Mouse (Mus musculus) macrophage (primary cell): ENCODE results near the gene Atp9a. TPM values are rescaled to one million over a fixed set of nuclear protein-coding genes. Genes with fewer than 3 reads are reported as not detected.

Experiments
- H3K27ac ChIP-seq: fragments of 350-480 bp; formaldehyde crosslinking; 2 replicates; pipeline ENCODE4 v1.9.0; 2021
- H3K36me3 ChIP-seq: fragments of 350-480 bp; formaldehyde crosslinking; 2 replicates; pipeline ENCODE4 v1.9.0; 2021; ENCODE audit errors: inconsistent target
- H3K4me3 ChIP-seq: fragments of 350-480 bp; formaldehyde crosslinking; 2 replicates; pipeline ENCODE4 v1.9.0; 2021; ENCODE audit errors: inconsistent target
- H3K79me2 ChIP-seq: fragments of 350-480 bp; formaldehyde crosslinking; 2 replicates; pipeline ENCODE4 v1.9.0; 2021; ENCODE audit errors: inconsistent target
- WGBS: methylation state at CpG from one replicate; pipeline ENCODE4 v1.1.7; 2026; ENCODE audit warnings: inconsistent platforms; ENCODE audit not compliant: missing documents; 5-methylcytosine and 5-hydroxymethylcytosine counted together
- polyA plus RNA-seq: library from polyadenylated mRNA; stranded (reverse); fragments of 250-400 nt; gene quantifications from 3 replicates; pipeline ENCODE4 v1.2.4, GENCODE M21; 2018; ENCODE audit warnings: inconsistent platforms
- total RNA-seq, 78 experiments: library from RNA; depleted of rRNA; stranded (reverse); fragments of 250-400 nt; gene quantifications; 1 replicate in 9 of 78; 2 replicates in 24 of 78; 3 replicates in 43 of 78; 4 replicates in 2 of 78; pipeline ENCODE4 v1.2.4; 2018; ENCODE audit warnings: inconsistent platforms in 56 of 78

Atp9a gene
- 1 to 10 TPM in 5 of 26 experiments, under 1 TPM in 15, not detected in 6; 0.12 to 2.8 (median 0.45) TPM for total RNA-seq (2018; cell fraction: chromatin; rRNA removed)
- 1 to 10 TPM in 19 of 26 experiments, under 1 TPM in 7; 0.61 to 1.7 (median 1.1) TPM for total RNA-seq (2018; cell fraction: cytosol; rRNA removed)
- total RNA-seq (2018; cell fraction: nucleus; rRNA removed), result 1 to 10 TPM in 10 of 26 experiments, under 1 TPM in 12, not detected in 4; 0.16 to 2.2 (median 0.87) TPM
- 0.39 to 0.76 TPM (median 0.56 TPM) in 3 replicates for polyA plus RNA-seq

DNA sequence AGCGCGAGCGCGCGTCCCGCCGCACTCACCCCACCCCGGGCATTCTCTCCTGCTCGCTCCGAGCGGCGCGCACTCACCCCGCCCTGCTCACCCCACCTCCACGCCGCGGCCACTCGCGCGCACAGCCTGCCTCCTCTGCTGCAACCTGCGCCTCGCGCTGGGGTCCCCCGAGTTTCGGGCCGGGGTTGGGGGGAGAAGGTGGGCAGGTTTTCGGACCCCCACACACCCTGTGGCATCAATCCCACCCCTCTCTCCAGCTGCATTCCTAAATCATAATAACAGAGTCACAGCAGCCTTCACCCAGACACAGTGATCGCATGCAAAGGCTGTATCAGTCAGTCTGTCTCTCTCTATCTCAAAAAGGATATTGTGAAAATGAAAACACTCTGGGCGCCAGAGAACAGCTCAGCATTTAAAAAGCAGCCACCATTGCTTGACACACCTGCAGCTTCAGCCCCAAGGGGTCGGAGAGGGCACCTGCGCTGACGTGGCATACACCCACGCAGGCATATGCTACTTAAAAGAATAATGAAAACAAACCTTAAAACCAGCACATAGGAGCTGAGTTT, at the start of gene Atp9a:
Atp9a (minus strand) TSS at position 351 of the 569 bp plus-strand sequence.
- Histone ChIP-seq H3K36me3 (no peaks in the 10 kb centered on the region), H3K79me2 (no peaks in the 10 kb centered on the region), H3K27ac (no peak within 1 kb of the TSS), H3K4me3 (no peak within 1 kb of the TSS)
- WGBS, result 11% methylated on average over 22 of the region's 33 CpGs

- Histone ChIP-seq H3K36me3 (no peaks in the 10 kb centered on the region), H3K79me2 (no peaks in the 10 kb centered on the region), H3K27ac (no peak overlapping the region), H3K4me3 (no peak overlapping the region)
- WGBS, result 84% methylated on average over 4 of the region's 4 CpGs
Observed at GRCm38 (mm10) chr2:168791115-168791802, 49.0 kb upstream of the Atp9a start.

GRCm38 (mm10) chr2:168786174-168786573, 44.0 kb upstream of the Atp9a start:
- H3K4me3 ChIP-seq, result no peak overlapping the region
- no peaks in the 10 kb centered on the region for H3K79me2 ChIP-seq
- H3K27ac ChIP-seq, result no peak overlapping the region
- WGBS, result 97% methylated on average over 7 of the region's 9 CpGs
- H3K36me3 ChIP-seq, result no peaks in the 10 kb centered on the region

- WGBS, result 87% methylated on average over 9 of the region's 9 CpGs
Observed at GRCm38 (mm10) chr2:168780596-168780995, 38.4 kb upstream of the Atp9a start.

GRCm38 (mm10) chr2:168780024-168780423, 37.8 kb upstream of the Atp9a start:
- WGBS, result 72% methylated on average over 8 of the region's 9 CpGs
- Histone ChIP-seq H3K4me3 (no peak overlapping the region), H3K79me2 (no peaks in the 10 kb centered on the region), H3K36me3 (no peaks in the 10 kb centered on the region), H3K27ac (no peak overlapping the region)

More at GRCm38 (mm10) chr2:168780596-168780995, 38.4 kb upstream of the Atp9a start:
- Histone ChIP-seq H3K36me3 (no peaks in the 10 kb centered on the region), H3K27ac (no peak overlapping the region), H3K79me2 (no peaks in the 10 kb centered on the region), H3K4me3 (no peak overlapping the region)

DNA sequence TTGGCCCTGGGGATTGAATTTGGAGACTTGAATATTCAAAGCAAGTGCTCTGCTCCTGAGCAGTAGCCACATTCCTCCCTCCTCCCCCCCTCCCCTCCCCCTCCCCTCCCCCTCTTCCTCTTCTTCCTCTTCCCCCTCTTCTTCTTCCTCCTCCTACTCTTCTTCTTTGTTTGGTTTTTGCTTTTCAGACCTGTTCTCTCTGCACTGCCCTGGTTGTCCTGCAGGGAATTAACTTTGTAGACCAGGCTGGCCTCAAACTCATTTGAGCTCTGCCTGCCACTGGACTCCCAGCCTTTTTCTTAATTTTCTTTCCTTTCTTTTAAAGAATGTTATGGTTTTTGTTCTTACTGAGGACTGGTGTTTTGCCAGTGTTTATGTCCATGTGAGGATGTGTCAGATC, 35.3 kb upstream of the Atp9a start:
- H3K36me3 ChIP-seq, result no peaks in the 10 kb centered on the region
- no peak overlapping the region for H3K27ac ChIP-seq
- no peak overlapping the region for H3K4me3 ChIP-seq
- H3K79me2 ChIP-seq, result no peaks in the 10 kb centered on the region

DNA sequence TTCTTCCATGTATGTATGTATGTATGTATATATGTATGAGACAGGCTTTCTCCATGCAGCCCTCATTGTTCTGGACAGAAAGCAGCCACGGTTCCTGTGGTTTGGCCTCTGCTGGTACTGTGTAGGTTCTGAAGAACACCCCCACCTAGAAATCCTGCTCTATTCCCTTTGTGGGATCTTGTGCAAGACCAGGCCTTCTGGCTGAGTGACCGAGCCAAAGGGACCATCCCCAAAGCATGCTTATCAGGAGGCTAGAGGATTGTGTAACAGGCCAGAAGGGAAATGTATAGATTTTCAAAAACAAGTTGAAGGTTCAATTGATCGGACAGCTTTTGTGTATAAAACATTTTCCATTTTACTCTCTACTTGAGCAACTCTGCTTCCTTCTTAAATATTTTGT, 34.0 kb upstream of the Atp9a start:
- H3K36me3 ChIP-seq, result no peaks in the 10 kb centered on the region
- H3K79me2 ChIP-seq, result no peaks in the 10 kb centered on the region
- H3K27ac ChIP-seq, result no peak overlapping the region
- H3K4me3 ChIP-seq, result no peak overlapping the region
- 70% methylated on average over 3 of the region's 3 CpGs for WGBS

DNA sequence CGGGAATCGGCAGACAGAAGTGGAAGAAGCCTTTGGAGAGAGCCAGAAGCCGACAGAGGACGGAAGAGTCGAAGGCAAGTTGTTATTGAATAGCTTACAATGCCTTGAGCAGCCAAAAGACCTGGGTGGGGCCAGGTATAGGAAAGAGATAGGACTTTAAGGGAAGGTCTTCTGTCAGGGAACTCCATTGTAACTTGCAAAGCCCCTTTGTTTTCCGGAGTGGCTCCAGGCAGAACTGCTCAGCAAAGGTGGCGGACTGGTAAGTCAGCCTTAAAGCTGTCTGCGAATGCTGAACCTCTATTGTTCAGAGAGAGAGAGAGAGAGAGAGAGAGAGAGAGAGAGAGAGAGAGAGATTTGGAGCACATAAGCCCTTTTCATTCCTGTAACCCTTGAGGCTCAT, 27.1 kb upstream of the Atp9a start:
- 64% methylated on average over 8 of the region's 8 CpGs for WGBS
- no peak overlapping the region for H3K27ac ChIP-seq
- H3K79me2 ChIP-seq, result no peaks in the 10 kb centered on the region
- no peaks in the 10 kb centered on the region for H3K36me3 ChIP-seq
- no peak overlapping the region for H3K4me3 ChIP-seq

- WGBS, result 16% methylated on average over 10 of the region's 10 CpGs
- H3K79me2 ChIP-seq, result no peaks in the 10 kb centered on the region
- H3K36me3 ChIP-seq, result no peaks in the 10 kb centered on the region
- H3K4me3 ChIP-seq, result no peak within 1 kb of the TSS
- H3K27ac ChIP-seq, result no peak within 1 kb of the TSS
Observed at GRCm38 (mm10) chr2:168767582-168767981, 25.4 kb upstream of the Atp9a start, which contains the start of gene Sall4. Gene Sall4 (minus strand): TSS chr2:168767943.

GRCm38 (mm10) chr2:168766538-168767361, 24.5 kb upstream of the Atp9a start:
- Histone ChIP-seq H3K4me3 (no peak overlapping the region), H3K36me3 (no peaks in the 10 kb centered on the region), H3K79me2 (no peaks in the 10 kb centered on the region), H3K27ac (no peak overlapping the region)
- WGBS, result 3% methylated on average over 37 of the region's 52 CpGs

DNA sequence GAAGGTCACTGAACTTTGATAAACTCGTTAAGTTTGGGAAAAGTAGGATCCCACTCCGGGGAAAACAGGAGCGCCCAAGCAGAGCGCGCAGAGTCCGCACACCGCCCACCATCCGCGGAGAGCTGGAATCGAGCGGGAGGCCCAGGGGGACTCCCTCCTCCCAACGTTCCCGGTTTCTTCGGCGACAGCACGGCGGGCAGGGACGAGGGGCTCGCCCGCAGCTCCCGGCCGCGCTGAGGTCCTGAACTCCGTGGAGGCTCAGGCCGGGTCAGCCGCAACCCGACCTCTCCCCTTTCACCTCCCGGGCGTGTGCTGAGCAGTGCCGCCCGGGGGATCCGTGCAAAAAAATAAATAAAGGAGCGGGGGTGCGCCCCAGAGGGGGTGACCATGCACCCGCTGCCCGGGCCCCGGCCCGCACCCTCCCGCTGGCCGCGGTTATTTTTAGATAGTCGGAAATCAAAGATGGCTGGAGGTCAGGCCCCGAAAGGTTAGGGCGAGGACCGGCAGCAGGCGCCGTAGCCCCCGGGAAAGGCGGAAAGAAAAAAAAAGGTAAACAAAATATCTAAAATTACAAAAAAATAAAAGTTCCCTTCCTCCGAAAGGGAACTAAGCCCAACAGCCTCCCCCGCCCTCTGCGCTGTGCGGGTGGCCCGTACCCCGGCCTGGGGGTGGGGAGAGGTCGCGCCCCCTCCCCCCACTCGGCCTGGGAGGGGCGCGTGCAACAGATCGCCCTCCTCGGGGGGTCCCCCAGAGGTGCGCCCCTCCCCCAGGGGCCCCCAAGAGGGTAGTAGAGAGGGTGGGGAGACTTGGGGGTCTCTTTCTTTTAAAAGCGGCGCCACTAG, 23.7 kb upstream of the Atp9a start:
- Histone ChIP-seq H3K27ac (no peak overlapping the region), H3K4me3 (no peak overlapping the region), H3K36me3 (no peaks in the 10 kb centered on the region), H3K79me2 (no peaks in the 10 kb centered on the region)
- WGBS, result 3% methylated on average over 64 of the region's 65 CpGs

GRCm38 (mm10) chr2:168765065-168765681, 23.0 kb upstream of the Atp9a start:
- no peaks in the 10 kb centered on the region for H3K36me3 ChIP-seq
- H3K79me2 ChIP-seq, result no peaks in the 10 kb centered on the region
- WGBS, result 5% methylated on average over 32 of the region's 32 CpGs
- no peak overlapping the region for H3K4me3 ChIP-seq
- no peak overlapping the region for H3K27ac ChIP-seq

GRCm38 (mm10) chr2:168764460-168764867, 22.3 kb upstream of the Atp9a start:
- 35% methylated on average over 9 of the region's 9 CpGs for WGBS
- no peaks in the 10 kb centered on the region for H3K79me2 ChIP-seq
- no peaks in the 10 kb centered on the region for H3K36me3 ChIP-seq
- no peak overlapping the region for H3K4me3 ChIP-seq
- H3K27ac ChIP-seq, result no peak overlapping the region

DNA sequence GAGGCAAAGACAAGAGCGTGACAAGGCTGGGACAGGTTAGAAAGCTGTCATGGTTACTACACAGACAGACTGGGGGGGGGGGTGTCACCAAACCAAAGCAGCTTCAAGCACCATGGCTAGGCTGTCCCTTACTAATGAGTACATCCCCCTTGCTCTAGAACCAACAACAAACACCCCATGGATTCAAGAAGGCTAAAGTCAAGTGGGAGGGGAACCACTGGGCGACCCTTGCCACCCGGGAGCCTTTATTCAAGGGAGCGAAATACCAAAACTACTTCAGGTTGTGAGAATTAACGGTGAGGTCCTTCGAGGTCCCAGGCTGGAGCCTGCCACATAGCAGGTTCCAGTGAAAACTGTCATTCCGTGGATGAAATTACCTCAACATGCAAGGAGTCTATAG, 21.6 kb upstream of the Atp9a start:
- Histone ChIP-seq H3K79me2 (no peaks in the 10 kb centered on the region), H3K36me3 (no peaks in the 10 kb centered on the region), H3K4me3 (no peak overlapping the region), H3K27ac (no peak overlapping the region)
- 38% methylated on average over 7 of the region's 7 CpGs for WGBS
